Mouse (Mus musculus): Measurements from ENCODE around the gene Mrpl58. TPM values are rescaled to one million over a fixed set of nuclear protein-coding genes. Genes with fewer than 3 reads are reported as not detected.

Gene Mrpl58
- polyA plus RNA-seq, 1 experiment from 2014 or later, result 203 TPM

- Histone ChIP-seq H3K27ac (ENCODE audit: low read length) (no peak overlapping the region), H3K4me3 (ENCODE audit: low read length) (no peak overlapping the region), H3K4me1 (ENCODE audit: insufficient read depth, low read length) (peaks cover 8% of the 10 kb centered on the region), H3K36me3 (ENCODE audit: insufficient read depth, low read length) (0 out of 2 replicates have a peak, but pooled peaks cover 4% of the 10 kb centered on the region), H3K4me2 (replicated peaks; ENCODE audit: low read depth, low read length) (no peak overlapping the region), H3K9ac (replicated peaks; ENCODE audit: low read length) (no peak overlapping the region), H3K9me3 (ENCODE audit: low read length) (no peaks in the 10 kb centered on the region), H3K27me3 (ENCODE audit: insufficient read depth, low read length) (no peaks in the 10 kb centered on the region)
- WGBS, result 68% methylated on average over 3 of the region's 3 CpGs
- ATAC-seq (ENCODE audit: low FRiP score, low TSS enrichment), result no peak
Observed at GRCm38 (mm10) chr11:115400126-115400525, 3.4 kb upstream of the Mrpl58 start.

DNA sequence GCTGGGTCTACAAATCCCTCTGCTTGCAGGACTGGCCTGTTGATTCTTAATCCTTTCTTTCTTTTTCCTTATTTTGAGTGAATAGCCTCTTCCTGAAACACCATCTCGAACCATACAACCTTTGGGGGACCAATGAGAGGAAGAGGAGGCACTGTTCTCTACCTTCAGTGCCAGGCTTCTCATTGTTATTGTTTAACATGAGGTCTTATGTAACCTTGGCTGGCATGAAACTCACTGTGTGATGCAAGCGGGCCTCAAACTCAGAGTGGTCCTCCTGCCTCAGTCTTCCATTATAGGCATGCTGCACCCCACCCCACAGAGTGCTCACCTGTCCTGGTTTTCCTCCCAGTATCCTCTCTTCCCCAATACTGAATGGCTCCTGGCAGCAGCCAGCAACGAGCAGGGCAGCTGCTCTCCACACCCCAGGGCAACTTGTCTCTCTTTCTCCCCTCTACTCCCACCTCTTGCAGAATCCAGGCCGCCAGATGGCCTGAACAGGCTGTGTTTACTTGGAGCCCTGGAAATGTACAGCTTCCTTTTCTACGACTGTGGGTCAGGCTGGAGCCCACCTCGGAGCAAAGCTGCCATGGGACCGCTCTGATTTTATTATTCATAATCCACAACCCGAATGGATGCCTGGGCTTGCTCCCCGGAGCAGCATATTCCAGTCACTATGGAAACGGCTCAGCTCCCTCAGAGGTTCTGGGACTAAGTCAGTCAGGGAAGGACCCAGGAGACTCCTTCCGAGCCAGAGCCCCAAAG is 2.7 kb upstream of the Mrpl58 start:
- no peak overlapping the region for H3K4me2 ChIP-seq (replicated peaks; ENCODE audit: low read depth, low read length)
- no peak overlapping the region for H3K9ac ChIP-seq (replicated peaks; ENCODE audit: low read length)
- H3K27me3 ChIP-seq (ENCODE audit: insufficient read depth, low read length), result no peaks in the 10 kb centered on the region
- ATAC-seq (ENCODE audit: low FRiP score, low TSS enrichment), result no peak
- no peak overlapping the region for H3K4me3 ChIP-seq (ENCODE audit: low read length)
- no peak overlapping the region for H3K27ac ChIP-seq (ENCODE audit: low read length)
- 50% methylated on average over 11 of the region's 11 CpGs for WGBS
- H3K4me1 ChIP-seq (ENCODE audit: insufficient read depth, low read length), result peaks cover 8% of the 10 kb centered on the region
- no peaks in the 10 kb centered on the region for H3K9me3 ChIP-seq (ENCODE audit: low read length)
- no peaks in the 10 kb centered on the region for H3K36me3 ChIP-seq (ENCODE audit: insufficient read depth, low read length)

- H3K4me3 ChIP-seq (ENCODE audit: low read length), result no peak overlapping the region
- WGBS, result 92% methylated on average over 6 of the region's 6 CpGs
- no peak overlapping the region for H3K4me2 ChIP-seq (replicated peaks; ENCODE audit: low read depth, low read length)
- H3K4me1 ChIP-seq (ENCODE audit: insufficient read depth, low read length), result peaks cover 8% of the 10 kb centered on the region
- H3K9me3 ChIP-seq (ENCODE audit: low read length), result no peaks in the 10 kb centered on the region
- ATAC-seq (ENCODE audit: low FRiP score, low TSS enrichment), result no peak
- H3K27ac ChIP-seq (ENCODE audit: low read length), result no peak overlapping the region
- H3K27me3 ChIP-seq (ENCODE audit: insufficient read depth, low read length), result no peaks in the 10 kb centered on the region
- H3K36me3 ChIP-seq (ENCODE audit: insufficient read depth, low read length), result peaks cover 36% of the 10 kb centered on the region
- H3K9ac ChIP-seq (replicated peaks; ENCODE audit: low read length), result no peak overlapping the region
Observed at GRCm38 (mm10) chr11:115405723-115406122, 2.2 kb downstream of the Mrpl58 start.

DNA sequence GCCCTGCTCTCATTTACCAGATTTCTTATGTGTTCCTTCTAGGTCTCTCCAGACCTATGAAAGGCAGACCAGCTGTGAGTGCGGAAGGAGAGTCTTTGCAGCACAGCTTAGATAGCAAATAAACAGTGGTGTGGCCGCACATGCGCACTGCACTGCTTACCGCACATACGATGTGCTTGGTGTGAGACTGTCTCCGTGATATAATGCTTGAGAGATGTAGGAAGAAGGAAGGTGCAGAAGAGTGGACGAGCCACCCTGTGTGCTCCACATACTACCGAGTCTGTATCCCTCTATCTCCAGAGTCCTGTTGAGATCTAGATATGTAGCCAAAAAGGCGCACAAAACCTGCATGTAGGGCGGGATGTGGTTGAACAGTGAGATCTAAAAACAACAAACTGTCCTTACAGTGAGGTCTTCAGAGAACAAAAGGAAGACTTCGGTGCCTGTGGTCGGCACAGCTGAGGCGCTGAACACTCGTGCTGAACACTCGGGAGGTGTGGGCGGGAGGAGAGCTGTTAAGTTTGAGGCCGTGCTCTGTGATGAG is 3.4 kb downstream of the Mrpl58 start:
- H3K27me3 ChIP-seq (ENCODE audit: insufficient read depth, low read length), result no peaks in the 10 kb centered on the region
- no peak overlapping the region for H3K4me3 ChIP-seq (ENCODE audit: low read length)
- H3K9ac ChIP-seq (replicated peaks; ENCODE audit: low read length), result no peak overlapping the region
- H3K36me3 ChIP-seq (ENCODE audit: insufficient read depth, low read length), result peaks cover 44% of the 10 kb centered on the region
- 93% methylated on average over 17 of the region's 17 CpGs for whole genome bisulfite sequencing
- H3K27ac ChIP-seq (ENCODE audit: low read length), result no peak overlapping the region
- no peak for ATAC-seq (ENCODE audit: low FRiP score, low TSS enrichment)
- H3K9me3 ChIP-seq (ENCODE audit: low read length), result no peaks in the 10 kb centered on the region
- peaks cover 17% of the 10 kb centered on the region for H3K4me1 ChIP-seq (ENCODE audit: insufficient read depth, low read length)
- H3K4me2 ChIP-seq (replicated peaks; ENCODE audit: low read depth, low read length), result no peak overlapping the region

GRCm38 (mm10) chr11:115408266-115408920 is 4.8 kb downstream of the Mrpl58 start:
- no peak overlapping the region for H3K4me2 ChIP-seq (replicated peaks; ENCODE audit: low read depth, low read length)
- peaks cover 21% of the 10 kb centered on the region for H3K4me1 ChIP-seq (ENCODE audit: insufficient read depth, low read length)
- no peaks in the 10 kb centered on the region for H3K27me3 ChIP-seq (ENCODE audit: insufficient read depth, low read length)
- ATAC-seq (ENCODE audit: low FRiP score, low TSS enrichment), result no peak
- no peak overlapping the region for H3K4me3 ChIP-seq (ENCODE audit: low read length)
- peaks cover 44% of the 10 kb centered on the region for H3K36me3 ChIP-seq (ENCODE audit: insufficient read depth, low read length)
- no peak overlapping the region for H3K9ac ChIP-seq (replicated peaks; ENCODE audit: low read length)
- H3K27ac ChIP-seq (ENCODE audit: low read length), result peak overlapping the region; percentile 23; the same call in 1 of the 2 replicates
- H3K9me3 ChIP-seq (ENCODE audit: low read length), result no peaks in the 10 kb centered on the region
- 85% methylated on average over 6 of the region's 6 CpGs for WGBS

DNA sequence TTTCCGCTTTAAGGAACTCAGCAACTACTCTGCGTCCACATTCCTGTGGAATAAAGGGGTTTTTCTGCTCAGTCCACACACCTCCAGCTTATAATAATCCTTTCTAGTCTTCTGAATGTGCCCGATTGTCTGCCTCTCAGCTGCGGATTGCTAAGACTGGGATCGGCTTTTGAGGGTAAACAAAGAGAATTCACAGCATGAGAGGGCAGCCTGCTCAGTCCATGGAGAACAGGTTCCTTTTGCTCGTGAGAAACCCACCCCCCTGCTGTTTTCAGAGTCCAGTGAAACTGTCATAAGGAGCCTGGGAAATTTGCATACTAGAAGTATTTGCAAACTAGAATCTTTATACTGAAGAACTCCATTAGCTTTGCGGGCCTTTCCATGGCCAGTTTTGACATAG is 6.0 kb downstream of the Mrpl58 start:
- Histone ChIP-seq H3K4me2 (replicated peaks; ENCODE audit: low read depth, low read length) (no peak overlapping the region), H3K9ac (replicated peaks; ENCODE audit: low read length) (no peak overlapping the region), H3K27me3 (ENCODE audit: insufficient read depth, low read length) (no peaks in the 10 kb centered on the region), H3K9me3 (ENCODE audit: low read length) (no peaks in the 10 kb centered on the region), H3K4me3 (ENCODE audit: low read length) (no peak overlapping the region), H3K27ac (ENCODE audit: low read length) (no peak overlapping the region), H3K4me1 (ENCODE audit: insufficient read depth, low read length) (peaks cover 21% of the 10 kb centered on the region), H3K36me3 (ENCODE audit: insufficient read depth, low read length) (peaks cover 44% of the 10 kb centered on the region)
- 93% methylated on average over 7 of the region's 7 CpGs for WGBS
- ATAC-seq (ENCODE audit: low FRiP score, low TSS enrichment), result no peak

GRCm38 (mm10) chr11:115419531-115420237 is 16.1 kb downstream of the Mrpl58 start, which contains the start of the genes Atp5h and Kctd2:
Atp5h (minus strand) TSS chr11:115419962.
Kctd2 (plus strand) TSS chr11:115420128.
- Histone ChIP-seq H3K27ac (ENCODE audit: low read length) (peak within 1 kb of the TSS; percentile 84), H3K27me3 (ENCODE audit: insufficient read depth, low read length) (no peaks in the 10 kb centered on the region), H3K4me2 (replicated peaks; ENCODE audit: low read depth, low read length) (peak within 1 kb of the TSS; percentile 83), H3K4me3 (ENCODE audit: low read length) (peak within 1 kb of the TSS; percentile 98), H3K36me3 (ENCODE audit: insufficient read depth, low read length) (peaks cover 40% of the 10 kb centered on the region), H3K9me3 (ENCODE audit: low read length) (no peaks in the 10 kb centered on the region), H3K9ac (replicated peaks; ENCODE audit: low read length) (peak within 1 kb of the TSS; percentile 92), H3K4me1 (ENCODE audit: insufficient read depth, low read length) (peaks cover 29% of the 10 kb centered on the region)
- under 1% methylated on average over 52 of the region's 56 CpGs for WGBS
- ATAC-seq (ENCODE audit: low FRiP score, low TSS enrichment), result peak; percentile 98

DNA sequence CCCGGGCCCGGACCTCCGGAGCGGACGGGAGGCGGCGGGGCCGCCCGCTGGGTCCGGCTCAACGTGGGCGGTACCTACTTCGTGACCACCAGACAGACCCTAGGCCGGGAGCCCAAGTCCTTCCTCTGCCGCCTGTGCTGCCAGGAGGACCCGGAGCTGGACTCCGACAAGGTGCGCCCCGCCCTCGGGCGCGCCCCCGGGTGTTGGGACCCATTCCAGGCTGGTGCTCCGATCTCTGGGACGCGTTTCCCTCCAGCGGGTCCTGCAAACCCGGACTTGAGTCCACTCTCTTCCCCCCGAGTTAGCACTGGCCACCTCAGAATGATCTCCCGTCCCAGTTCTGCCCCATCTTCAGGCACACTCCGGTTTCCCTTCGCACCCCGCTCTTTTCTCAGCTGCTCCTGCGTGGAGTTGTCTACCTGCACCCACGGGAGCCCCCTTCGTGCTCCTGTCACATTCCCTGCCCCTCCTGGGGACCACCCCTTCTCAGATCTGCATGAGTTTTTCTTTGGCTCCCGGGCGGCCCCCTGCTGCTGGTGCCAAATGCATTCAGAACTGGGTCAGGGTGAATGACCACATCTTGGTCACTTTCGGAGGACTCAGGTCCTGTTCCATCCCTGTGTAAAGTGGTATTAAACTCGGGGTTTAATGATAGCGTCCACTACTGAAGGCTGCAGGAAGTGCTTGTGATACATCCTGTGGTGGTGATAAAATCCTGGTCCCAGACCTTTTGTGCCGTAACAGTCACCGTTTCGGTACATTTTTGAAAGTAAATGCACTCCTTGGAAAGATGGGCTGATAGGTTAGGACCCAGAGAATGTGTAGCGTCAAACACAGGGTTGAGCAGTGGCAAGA is 17.0 kb downstream of the Mrpl58 start:
- Histone ChIP-seq H3K4me1 (ENCODE audit: insufficient read depth, low read length) (peaks cover 29% of the 10 kb centered on the region), H3K4me3 (ENCODE audit: low read length) (peak overlapping the region; percentile 98), H3K27me3 (ENCODE audit: insufficient read depth, low read length) (no peaks in the 10 kb centered on the region), H3K27ac (ENCODE audit: low read length) (peak overlapping the region; percentile 84), H3K9me3 (ENCODE audit: low read length) (no peaks in the 10 kb centered on the region), H3K4me2 (replicated peaks; ENCODE audit: low read depth, low read length) (peak overlapping the region; percentile 77), H3K36me3 (ENCODE audit: insufficient read depth, low read length) (peaks cover 40% of the 10 kb centered on the region), H3K9ac (replicated peaks; ENCODE audit: low read length) (peak overlapping the region; percentile 92)
- under 1% methylated on average over 45 of the region's 45 CpGs for WGBS
- ATAC-seq (ENCODE audit: low FRiP score, low TSS enrichment), result peak; percentile 72

DNA sequence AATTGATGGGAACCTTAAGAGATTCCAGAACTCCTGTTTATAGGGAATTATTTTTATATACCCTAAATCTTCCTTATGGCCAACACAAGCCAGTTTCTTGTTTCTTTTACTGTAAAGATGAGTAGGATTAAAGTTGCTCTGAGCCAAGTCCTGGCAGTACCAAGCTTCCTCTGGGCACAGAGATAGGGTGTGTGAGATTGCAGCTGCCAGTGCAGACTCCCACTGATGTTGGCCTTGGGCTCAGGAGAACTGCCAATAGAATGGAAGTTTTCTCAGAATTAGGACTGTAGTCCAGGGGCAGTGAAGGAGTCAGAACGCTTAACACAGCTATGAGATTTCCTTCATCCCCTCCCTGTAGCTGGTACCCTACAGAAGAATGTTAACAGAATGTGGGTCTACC is 17.8 kb downstream of the Mrpl58 start:
- H3K4me3 ChIP-seq (ENCODE audit: low read length), result peak overlapping the region; percentile 98

More for the DNA sequence above, 17.8 kb downstream of the Mrpl58 start:
- peaks cover 29% of the 10 kb centered on the region for H3K4me1 ChIP-seq (ENCODE audit: insufficient read depth, low read length)
- ATAC-seq (ENCODE audit: low FRiP score, low TSS enrichment), result no peak
- H3K27me3 ChIP-seq (ENCODE audit: insufficient read depth, low read length), result no peaks in the 10 kb centered on the region
- peaks cover 35% of the 10 kb centered on the region for H3K36me3 ChIP-seq (ENCODE audit: insufficient read depth, low read length)
- 52% methylated on average over 1 of the region's 1 CpGs for WGBS
- H3K4me2 ChIP-seq (replicated peaks; ENCODE audit: low read depth, low read length), result peak overlapping the region; percentile 77
- no peaks in the 10 kb centered on the region for H3K9me3 ChIP-seq (ENCODE audit: low read length)
- no peak overlapping the region for H3K27ac ChIP-seq (ENCODE audit: low read length)
- peak overlapping the region; percentile 92; the same call in 1 of the 2 replicates for H3K9ac ChIP-seq (replicated peaks; ENCODE audit: low read length)

Measured in kidney, embryonic 16.5 days (tissue).